Mouse (Mus musculus) adipocyte (in vitro differentiated cells): Measurements from ENCODE around the gene Rps6kc1.

ENCODE experiments used
- DNase-seq: peaks from one replicate; pipeline ENCODE4 v3.0.0-alpha.2; 2016; ENCODE audit warnings: low spot score

The Rps6kc1 gene

DNA sequence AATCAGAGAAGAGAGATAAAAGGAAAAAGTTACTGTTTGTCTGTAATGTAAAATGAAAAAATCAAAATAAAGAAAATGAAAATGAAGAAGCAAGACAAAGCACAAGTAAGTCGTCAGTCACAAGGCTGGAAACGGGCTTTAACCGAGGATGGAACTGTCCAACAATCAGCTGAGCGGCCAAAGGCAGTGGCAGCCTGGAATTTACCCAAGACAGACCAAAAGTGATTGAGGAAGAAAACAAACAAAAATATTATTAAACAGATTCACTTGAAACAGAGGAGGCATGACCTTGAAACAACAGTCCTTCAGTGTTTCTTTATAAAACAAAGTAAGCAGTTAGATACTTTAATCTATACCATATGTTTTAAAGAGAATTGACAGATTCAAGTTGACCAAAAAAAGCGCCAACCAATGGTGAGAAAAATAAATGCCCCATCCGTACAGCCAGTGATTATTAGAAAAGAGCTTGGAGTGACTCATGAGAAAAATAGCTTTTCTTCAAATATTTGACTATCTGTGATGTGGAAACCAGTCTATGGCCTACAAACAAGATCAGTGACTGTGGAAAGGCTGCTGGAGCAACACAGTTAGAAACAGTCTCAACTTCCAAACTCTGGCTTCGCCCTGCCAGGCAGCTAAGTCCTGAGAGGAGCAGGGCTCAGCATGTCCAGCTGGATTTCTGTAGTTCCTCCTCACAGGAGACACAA lies 77.2 kb downstream of the Rps6kc1 start:
- DNase-seq = peak; percentile 60

- no peak for DNase-seq
These were observed 78.5 kb downstream of the Rps6kc1 start for GRCm38 (mm10) chr1:190832965-190833630.

- peak; percentile 75 for DNase-seq
These were observed 79.6 kb downstream of the Rps6kc1 start for GRCm38 (mm10) chr1:190831839-190832497.

- DNase-seq = no peak
These were observed 85.0 kb downstream of the Rps6kc1 start for GRCm38 (mm10) chr1:190826486-190827034.

DNA sequence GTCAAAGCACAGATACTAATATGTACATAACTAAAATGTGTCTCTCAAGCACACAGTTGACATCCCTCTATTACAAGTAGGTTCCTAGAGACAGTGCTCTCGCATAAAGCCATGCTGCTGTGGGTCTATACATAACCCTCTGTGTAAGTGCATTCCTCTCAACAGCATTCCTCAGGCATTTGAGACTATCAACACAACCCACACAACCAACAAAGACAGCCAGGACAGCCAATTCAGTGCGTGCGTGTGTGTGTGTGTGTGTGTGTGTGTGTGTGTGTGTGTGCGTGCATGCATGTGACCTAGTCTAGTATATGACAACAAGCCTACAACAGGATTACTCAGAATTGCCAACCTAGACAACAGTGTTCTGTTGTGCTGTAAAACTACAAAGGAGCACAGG lies 87.8 kb downstream of the Rps6kc1 start:
- no peak for DNase-seq

GRCm38 (mm10) chr1:190816141-190816540 lies 95.4 kb downstream of the Rps6kc1 start:
- DNase-seq = no peak

DNA sequence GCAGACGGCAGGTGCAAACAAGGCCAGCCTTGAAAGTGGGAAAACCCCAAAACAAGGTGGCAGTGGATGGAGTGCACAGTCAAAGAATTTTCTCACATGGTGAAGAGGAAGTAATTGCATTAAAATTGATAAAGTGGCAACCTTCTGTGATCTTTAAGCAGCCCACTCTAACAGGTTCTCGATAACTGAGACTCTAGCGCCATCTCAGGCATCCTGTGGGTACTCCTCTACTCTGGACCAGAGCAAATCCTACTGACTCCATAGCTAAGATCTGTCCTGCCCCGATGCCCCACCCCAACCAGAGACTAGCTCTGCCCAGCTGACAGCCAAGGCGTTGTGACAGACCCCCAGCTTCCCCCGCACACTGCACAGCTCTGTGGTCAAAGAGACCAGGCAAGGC lies 101.2 kb downstream of the Rps6kc1 start:
- DNase-seq = no peak

- no peak for DNase-seq
These were observed 102.8 kb downstream of the Rps6kc1 start for GRCm38 (mm10) chr1:190808766-190809221.

GRCm38 (mm10) chr1:190806817-190807216 lies 104.8 kb downstream of the Rps6kc1 start:
- no peak for DNase-seq

DNA sequence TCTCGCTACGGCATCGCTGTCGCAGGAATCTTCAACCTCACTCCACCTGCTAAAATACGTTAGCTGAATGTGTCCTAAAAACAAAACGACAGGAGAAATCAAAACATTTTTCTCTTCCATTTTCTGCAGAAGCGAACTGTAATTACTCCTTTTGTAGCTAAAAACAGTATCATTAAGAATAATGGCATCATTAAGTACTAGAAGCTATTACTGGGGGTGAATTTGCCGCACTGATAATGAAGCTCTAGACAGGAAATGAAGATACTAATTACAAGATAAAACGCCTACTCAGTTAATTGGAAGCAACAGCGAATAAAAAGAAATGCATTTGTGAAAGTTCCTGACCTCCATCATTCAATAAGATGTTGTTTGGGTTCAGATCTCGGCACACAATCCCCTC lies 112.9 kb downstream of the Rps6kc1 start:
- no peak for DNase-seq

- no peak for DNase-seq
These were observed 114.0 kb downstream of the Rps6kc1 start for GRCm38 (mm10) chr1:190797483-190798058.

DNA sequence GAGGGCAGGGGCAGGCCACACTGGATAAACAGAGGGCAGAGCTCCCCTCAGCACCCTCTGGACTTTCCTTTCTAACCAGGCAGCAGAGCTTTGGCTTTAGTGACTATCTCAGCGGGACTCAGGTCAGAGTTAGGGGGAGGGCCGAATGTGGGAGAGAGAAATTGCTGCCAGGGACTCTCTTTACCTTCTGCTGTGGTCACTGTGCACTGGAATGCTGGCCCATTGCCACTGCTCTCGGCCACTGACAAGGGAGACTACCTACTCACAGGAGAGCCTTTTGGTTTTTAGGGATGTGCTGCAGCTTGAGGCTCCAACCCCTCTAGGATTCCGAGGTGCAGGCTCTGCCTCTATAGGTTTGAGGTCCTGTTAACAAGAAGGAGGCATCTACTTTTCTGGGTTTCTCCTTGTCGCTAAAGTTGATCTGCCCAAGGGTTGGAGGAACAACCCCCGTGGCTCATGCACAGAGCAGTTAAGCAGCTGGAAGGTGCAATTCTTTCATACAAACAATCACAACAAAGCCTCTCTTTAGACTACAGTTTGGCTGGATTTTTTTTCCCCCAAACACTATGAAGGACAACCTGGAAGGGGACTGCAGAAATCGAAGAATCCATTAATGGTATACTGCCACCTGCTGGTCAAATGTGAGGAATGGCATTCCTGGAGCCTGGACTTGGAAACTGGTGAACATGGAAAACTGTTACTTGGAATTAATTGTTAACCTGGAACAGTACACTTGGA lies 114.7 kb downstream of the Rps6kc1 start:
- DNase-seq = peak; percentile 61

GRCm38 (mm10) chr1:190791638-190792037 lies 119.9 kb downstream of the Rps6kc1 start:
- DNase-seq = no peak

- no peak for DNase-seq
These were observed 120.8 kb downstream of the Rps6kc1 start for GRCm38 (mm10) chr1:190790720-190791119.

DNA sequence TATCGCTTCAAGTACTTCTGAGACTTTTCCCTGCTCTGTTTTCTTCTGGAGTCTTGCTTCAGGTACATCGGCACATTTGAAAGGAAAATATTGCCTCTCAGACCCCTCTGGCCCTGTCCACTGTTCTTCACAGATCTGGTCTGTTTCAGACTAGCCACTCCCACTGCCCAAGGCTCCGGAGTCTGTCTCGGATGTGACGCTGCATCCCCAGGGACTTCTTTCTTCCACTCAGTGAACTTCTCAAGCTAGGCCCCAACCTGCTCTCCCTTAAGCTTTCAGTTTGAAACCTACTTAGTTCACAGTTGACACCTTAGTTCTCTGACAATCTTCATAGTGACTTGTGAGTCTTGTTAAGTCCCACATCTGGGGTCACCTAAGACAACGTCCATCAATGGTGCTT lies 133.9 kb downstream of the Rps6kc1 start:
- no peak for DNase-seq

DNA sequence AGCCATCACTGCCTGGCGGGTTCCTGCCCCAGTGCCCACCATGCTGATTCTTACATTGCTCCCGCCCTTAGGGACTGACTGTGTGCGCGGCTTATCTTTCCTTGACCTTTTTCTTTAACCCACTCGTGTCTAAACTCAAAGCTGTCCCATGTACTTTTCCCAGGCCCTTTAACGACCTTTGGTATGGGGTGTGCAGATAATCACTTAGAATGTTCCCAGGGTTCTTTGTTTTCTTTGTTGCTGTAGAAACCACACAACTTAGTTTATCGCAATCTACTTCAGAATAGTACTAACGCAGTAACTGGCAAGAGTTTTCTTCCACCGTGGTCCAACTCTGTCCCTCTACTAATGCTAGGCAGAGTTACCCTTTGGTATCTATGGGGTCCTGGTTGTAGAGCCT lies 135.3 kb downstream of the Rps6kc1 start:
- no peak for DNase-seq

DNA sequence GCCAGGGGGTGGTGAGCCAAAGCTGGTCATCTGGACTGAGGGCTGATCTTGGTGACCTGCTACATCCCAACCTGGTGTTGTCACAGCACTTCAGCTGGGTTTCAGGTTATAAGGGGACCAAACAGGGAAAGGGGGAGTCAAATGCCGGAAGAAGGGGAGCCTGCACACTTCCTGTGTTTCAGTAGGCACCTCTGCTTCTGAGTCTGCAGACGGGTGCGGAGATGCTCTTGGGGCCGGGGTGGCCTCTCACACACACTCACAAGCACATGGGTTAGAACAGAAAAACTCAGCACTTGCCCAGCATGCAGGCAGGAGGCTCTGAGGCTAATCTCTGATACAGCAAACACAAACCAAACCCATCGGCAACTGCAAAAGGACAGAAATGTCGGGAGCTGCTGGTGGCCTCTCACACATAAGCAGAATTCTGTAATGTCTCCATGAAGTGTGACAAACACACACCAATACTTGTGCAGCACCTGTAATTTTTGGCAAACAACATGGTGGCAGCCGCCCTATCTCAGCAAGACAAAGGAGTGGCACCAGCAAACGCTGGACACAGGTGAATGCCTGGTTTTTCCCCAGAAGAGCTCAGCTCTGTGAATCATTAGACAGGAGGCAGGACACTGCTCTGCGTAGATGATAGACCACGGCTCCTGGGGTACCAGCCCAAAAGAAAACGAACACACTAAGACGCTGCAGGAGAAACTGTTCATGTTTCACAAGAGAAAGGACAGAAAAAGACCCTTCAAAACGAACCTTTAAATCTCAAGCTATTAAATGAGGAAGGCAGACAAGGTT lies 139.3 kb downstream of the Rps6kc1 start:
- no peak for DNase-seq

DNA sequence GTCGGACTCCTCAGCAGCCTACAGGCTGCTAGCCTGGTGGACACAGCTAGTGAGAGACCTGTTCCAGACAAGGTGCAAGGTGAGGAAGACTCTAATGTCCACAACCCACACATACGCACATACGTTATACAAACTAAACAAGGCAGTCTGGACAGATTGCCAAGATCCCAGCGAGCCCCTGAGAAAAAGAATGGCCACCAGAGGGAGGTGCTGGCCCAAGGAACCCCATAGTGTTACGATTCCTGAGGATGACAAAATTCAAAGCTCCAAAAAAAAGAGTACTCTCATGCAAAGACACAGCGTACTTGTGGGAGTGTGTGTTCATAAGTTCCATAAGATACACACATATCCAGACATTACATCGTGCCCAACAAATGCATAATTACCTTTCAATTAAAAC lies 141.8 kb downstream of the Rps6kc1 start:
- no peak for DNase-seq

- DNase-seq = no peak
These were observed 143.3 kb downstream of the Rps6kc1 start for GRCm38 (mm10) chr1:190768307-190768706.

GRCm38 (mm10) chr1:190767621-190768020 lies 143.9 kb downstream of the Rps6kc1 start:
- no peak for DNase-seq

DNA sequence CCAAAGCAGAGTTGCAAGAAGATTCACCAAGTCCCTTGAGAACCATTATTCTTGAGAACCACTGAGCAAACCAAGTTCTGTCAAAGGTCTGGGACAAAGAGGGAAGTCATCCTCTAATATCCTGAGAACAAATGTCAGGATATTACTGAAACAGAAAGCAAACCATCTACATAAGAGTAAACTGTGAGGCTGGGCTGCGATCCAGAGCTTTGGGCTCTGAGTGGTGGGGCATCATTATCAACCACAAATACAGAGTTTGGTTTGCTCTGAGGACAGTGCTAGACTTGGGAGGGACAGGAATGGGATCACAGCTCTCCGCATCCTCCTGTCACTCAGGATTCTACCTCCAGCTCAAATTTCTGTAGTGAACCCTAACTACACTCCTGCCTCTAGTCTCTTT lies 144.8 kb downstream of the Rps6kc1 start:
- no peak for DNase-seq
